Mouse (Mus musculus) hindbrain, embryonic 11.5 days (tissue): ENCODE data around the gene Ccl20. TPM values are rescaled to one million over a fixed set of nuclear protein-coding genes. Genes with fewer than 3 reads are reported as not detected.

Experiments
- ATAC-seq: fragments of 200-750 bp; cut with Nextera tagmentation; 2 replicates; pipeline ENCODE4 v1.8.0; 2017; ENCODE audit warnings: mild to moderate bottlenecking, moderate TSS enrichment, moderate library complexity; ENCODE audit not compliant: low FRiP score
- DNase-seq: peaks from one replicate; pipeline ENCODE4 v3.0.0-alpha.2; 2015; ENCODE audit warnings: low spot score
- H3K27ac ChIP-seq: fragments of 300-500 bp; sonication (generic); 2 replicates; pipeline ENCODE4 v1.5.1; 2014; ENCODE audit warnings: mild to moderate bottlenecking, low read depth, low read length
- H3K27me3 ChIP-seq: fragments of 300-500 bp; sonication (generic); 2 replicates; pipeline ENCODE4 v1.6.1; 2014; ENCODE audit warnings: mild to moderate bottlenecking, low read length, moderate library complexity, mixed read lengths; ENCODE audit not compliant: control insufficient read depth, insufficient read depth
- H3K36me3 ChIP-seq: fragments of 300-500 bp; sonication (generic); 2 replicates; pipeline ENCODE4 v1.6.1; 2014; ENCODE audit warnings: mild to moderate bottlenecking, low read length, moderate library complexity, mixed read lengths; ENCODE audit not compliant: control insufficient read depth, insufficient read depth
- H3K4me1 ChIP-seq: fragments of 300-500 bp; sonication (generic); replicated peaks from 2 replicates; pipeline ENCODE4 v1.6.1; 2014; ENCODE audit warnings: low read length, mixed read lengths; ENCODE audit not compliant: control insufficient read depth, insufficient read depth
- H3K4me2 ChIP-seq: fragments of 300-500 bp; sonication (generic); replicated peaks from 2 replicates; pipeline ENCODE4 v1.6.1; 2014; ENCODE audit warnings: mild to moderate bottlenecking, low read depth, low read length
- H3K4me3 ChIP-seq: fragments of 300-500 bp; sonication (generic); 2 replicates; pipeline ENCODE4 v1.5.1; 2014; ENCODE audit warnings: low read depth, low read length
- H3K9ac ChIP-seq: fragments of 300-500 bp; sonication (generic); 2 replicates; pipeline ENCODE4 v1.6.1; 2014; ENCODE audit warnings: low read depth, low read length
- H3K9me3 ChIP-seq: fragments of 300-500 bp; sonication (generic); 2 replicates; pipeline ENCODE4 v1.6.1; 2016; ENCODE audit warnings: low read length; ENCODE audit not compliant: control insufficient read depth
- WGBS: fragments of 180-500 bp; shearing (Covaris S2); extraction: QIAGEN DNeasy Blood & Tissue Kit; methylation state at CpG from one replicate; pipeline ENCODE4 v1.1.7; 2014; 5-methylcytosine and 5-hydroxymethylcytosine counted together
- polyA plus RNA-seq: library from polyadenylated mRNA; unstranded; fragments of >200 nt; fragmentation: Nextera tagmentation; extraction: Ambion mirVana; gene quantifications from 2 replicates; pipeline ENCODE4 v1.2.1, GENCODE M21; 2014

The Ccl20 gene
- polyA plus RNA-seq, 1 experiment from 2014 or later: not detected

- ATAC-seq (no peak), DNase-seq (no peak)
- Histone ChIP-seq H3K9me3 (no peaks in the 10 kb centered on the region), H3K9ac (no peak overlapping the region), H3K27ac (no peak overlapping the region), H3K4me1 (no peaks in the 10 kb centered on the region), H3K36me3 (no peaks in the 10 kb centered on the region), H3K27me3 (no peaks in the 10 kb centered on the region), H3K4me2 (no peak overlapping the region), H3K4me3 (no peak overlapping the region)
Observed at GRCm38 (mm10) chr1:83119903-83120302, 3.3 kb downstream of the Ccl20 start.

- DNase-seq: no peak
- Histone ChIP-seq H3K36me3 (no peaks in the 10 kb centered on the region), H3K27me3 (no peaks in the 10 kb centered on the region), H3K4me1 (no peaks in the 10 kb centered on the region), H3K9ac (no peak overlapping the region), H3K9me3 (no peaks in the 10 kb centered on the region), H3K4me3 (no peak overlapping the region), H3K4me2 (no peak overlapping the region), H3K27ac (no peak overlapping the region)
- ATAC-seq: no peak
- 83% methylated on average over 3 of the region's 3 CpGs for WGBS
Observed at GRCm38 (mm10) chr1:83120312-83120711, 3.7 kb downstream of the Ccl20 start.

- Histone ChIP-seq H3K4me1 (no peaks in the 10 kb centered on the region), H3K4me3 (no peak overlapping the region), H3K4me2 (no peak overlapping the region), H3K27ac (no peak overlapping the region), H3K9ac (no peak overlapping the region), H3K9me3 (no peaks in the 10 kb centered on the region), H3K27me3 (no peaks in the 10 kb centered on the region), H3K36me3 (no peaks in the 10 kb centered on the region)
- DNase-seq: no peak
- no peak for ATAC-seq
- 79% methylated on average over 2 of the region's 2 CpGs for WGBS
Observed at GRCm38 (mm10) chr1:83123201-83123600, 6.6 kb downstream of the Ccl20 start.

GRCm38 (mm10) chr1:83135829-83136228 is 19.3 kb downstream of the Ccl20 start:
- no peak for ATAC-seq
- 86% methylated on average over 7 of the region's 7 CpGs for WGBS
- Histone ChIP-seq H3K4me3 (no peak overlapping the region), H3K27me3 (no peaks in the 10 kb centered on the region), H3K9ac (no peak overlapping the region), H3K4me1 (no peaks in the 10 kb centered on the region), H3K4me2 (no peak overlapping the region), H3K36me3 (no peaks in the 10 kb centered on the region), H3K9me3 (no peaks in the 10 kb centered on the region), H3K27ac (no peak overlapping the region)
- DNase-seq: no peak

GRCm38 (mm10) chr1:83137847-83138246 is 21.3 kb downstream of the Ccl20 start:
- Histone ChIP-seq H3K4me1 (no peaks in the 10 kb centered on the region), H3K27ac (no peak overlapping the region), H3K27me3 (no peaks in the 10 kb centered on the region), H3K9ac (no peak overlapping the region), H3K9me3 (no peaks in the 10 kb centered on the region), H3K36me3 (no peaks in the 10 kb centered on the region), H3K4me3 (no peak overlapping the region), H3K4me2 (no peak overlapping the region)
- WGBS: 89% methylated on average over 8 of the region's 8 CpGs
- no peak for DNase-seq
- ATAC-seq: no peak

- H3K36me3 ChIP-seq: no peaks in the 10 kb centered on the region
- no peak overlapping the region for H3K9ac ChIP-seq
- no peak overlapping the region for H3K4me2 ChIP-seq
- H3K27ac ChIP-seq: no peak overlapping the region
- H3K4me1 ChIP-seq: no peaks in the 10 kb centered on the region
- H3K9me3 ChIP-seq: no peaks in the 10 kb centered on the region
- 89% methylated on average over 6 of the region's 6 CpGs for WGBS
- no peaks in the 10 kb centered on the region for H3K27me3 ChIP-seq
- DNase-seq: no peak
- H3K4me3 ChIP-seq: no peak overlapping the region
- ATAC-seq: no peak
Observed at GRCm38 (mm10) chr1:83138721-83139120, 22.2 kb downstream of the Ccl20 start.

- DNase-seq (no peak), ATAC-seq (no peak)
- Histone ChIP-seq H3K4me3 (no peak overlapping the region), H3K4me2 (no peak overlapping the region), H3K27ac (no peak overlapping the region), H3K36me3 (no peaks in the 10 kb centered on the region), H3K27me3 (no peaks in the 10 kb centered on the region), H3K9me3 (no peaks in the 10 kb centered on the region), H3K9ac (no peak overlapping the region), H3K4me1 (no peaks in the 10 kb centered on the region)
- 88% methylated on average over 8 of the region's 8 CpGs for WGBS
Observed at GRCm38 (mm10) chr1:83141510-83141909, 24.9 kb downstream of the Ccl20 start.

- no peak for DNase-seq
- Histone ChIP-seq H3K4me3 (no peak overlapping the region), H3K4me2 (no peak overlapping the region), H3K9me3 (no peaks in the 10 kb centered on the region), H3K9ac (no peak overlapping the region), H3K4me1 (no peaks in the 10 kb centered on the region), H3K27ac (no peak overlapping the region), H3K36me3 (no peaks in the 10 kb centered on the region), H3K27me3 (no peaks in the 10 kb centered on the region)
- WGBS: 87% methylated on average over 5 of the region's 5 CpGs
- no peak for ATAC-seq
Observed at GRCm38 (mm10) chr1:83142055-83142454, 25.5 kb downstream of the Ccl20 start.

GRCm38 (mm10) chr1:83146547-83146946 is 30.0 kb downstream of the Ccl20 start:
- H3K9me3 ChIP-seq: no peaks in the 10 kb centered on the region
- H3K4me3 ChIP-seq: no peak overlapping the region
- ATAC-seq: no peak
- H3K27me3 ChIP-seq: no peaks in the 10 kb centered on the region
- DNase-seq: no peak
- no peak overlapping the region for H3K9ac ChIP-seq
- no peak overlapping the region for H3K27ac ChIP-seq
- no peaks in the 10 kb centered on the region for H3K4me1 ChIP-seq
- H3K4me2 ChIP-seq: no peak overlapping the region
- WGBS: 88% methylated on average over 2 of the region's 2 CpGs
- H3K36me3 ChIP-seq: no peaks in the 10 kb centered on the region
